Mouse (Mus musculus) ES-Bruce4 (cell line): ENCODE results near the gene Mcrip1.

ENCODE experiments used
- CTCF ChIP-seq: IDR thresholded peaks from one replicate; pipeline ENCODE4 v1.8.1; 2011; ENCODE audit warnings: low read depth, low read length
- EP300 ChIP-seq: IDR thresholded peaks from 2 replicates; pipeline ENCODE4 v1.6.1; 2011; ENCODE audit warnings: low read depth, low read length; ENCODE audit not compliant: insufficient read depth

- no peak for TF ChIP-seq EP300
- TF ChIP-seq CTCF: no peak
These were observed 41.1 kb downstream of the Mcrip1 start for GRCm38 (mm10) chr11:120508290-120508870.
